Mouse (Mus musculus) layer of hippocampus, postnatal 36 days (tissue): ENCODE results near the gene Hbs1l. TPM values are rescaled to one million over a fixed set of nuclear protein-coding genes. Genes with fewer than 3 reads are reported as not detected.

Experiments used
- DNase-seq, 2 experiments: peaks; one replicate each; pipeline ENCODE4 v3.0.0; 2022
- total RNA-seq, 2 experiments: library from RNA; stranded (reverse); gene quantifications; 2 replicates each; pipeline ENCODE4 v1.2.3; 2021

Gene Hbs1l
- total RNA-seq, 2 experiments from 2014 or later = 65.7 to 66.9 TPM

GRCm38 (mm10) chr10:21405707-21406534 is 110.1 kb downstream of the Hbs1l start:
- no peak for DNase-seq

GRCm38 (mm10) chr10:21410711-21411110 is 114.9 kb downstream of the Hbs1l start:
- DNase-seq = no peak

- DNase-seq = no peak
Observed at GRCm38 (mm10) chr10:21411621-21412205, 115.9 kb downstream of the Hbs1l start.

- no peak for DNase-seq
Observed at GRCm38 (mm10) chr10:21415031-21415430, 119.3 kb downstream of the Hbs1l start.

GRCm38 (mm10) chr10:21416184-21416583 is 120.4 kb downstream of the Hbs1l start:
- no peak for DNase-seq

Other genes with a start within 250 kb of the Hbs1l start
- under 1 TPM; 0.42 to 0.71 TPM for gene Myb, start 135.0 kb upstream of the Hbs1l start, total RNA-seq
- under 1 TPM; 0.15 to 0.27 TPM for gene Aldh8a1, start 81.3 kb downstream of the Hbs1l start, total RNA-seq